Mouse (Mus musculus) liver, embryonic 16.5 days (tissue): Measurements from ENCODE around the gene 4921524J17Rik. TPM values are rescaled to one million over a fixed set of nuclear protein-coding genes. Genes with fewer than 3 reads are reported as not detected.
A peak's percentile ranks its signal among the peaks of the same experiment; 100 is the strongest.

Experiments
- ATAC-seq: fragments of 200-750 bp; cut with Nextera tagmentation; 2 replicates; pipeline ENCODE4 v1.8.0; 2017; ENCODE audit warnings: low read depth, mild to moderate bottlenecking, moderate number of reproducible peaks, moderate library complexity
- H3K27ac ChIP-seq: fragments of 300-500 bp; sonication (generic); 2 replicates; pipeline ENCODE4 v1.5.1; 2014; ENCODE audit warnings: mild to moderate bottlenecking, low read length
- H3K27me3 ChIP-seq: fragments of 300-500 bp; sonication (generic); 2 replicates; pipeline ENCODE4 v1.6.1; 2014; ENCODE audit warnings: low read depth, low read length, mixed read lengths; ENCODE audit not compliant: control insufficient read depth, insufficient read depth
- H3K36me3 ChIP-seq: fragments of 300-500 bp; sonication (generic); 2 replicates; pipeline ENCODE4 v1.6.1; 2014; ENCODE audit warnings: mild to moderate bottlenecking; ENCODE audit not compliant: control insufficient read depth, insufficient read depth
- H3K4me1 ChIP-seq: fragments of 300-500 bp; sonication (generic); 2 replicates; pipeline ENCODE4 v1.6.1; 2014; ENCODE audit warnings: low read depth, low read length, mixed read lengths; ENCODE audit not compliant: control insufficient read depth
- H3K4me2 ChIP-seq: fragments of 300-500 bp; sonication (generic); 2 replicates; pipeline ENCODE4 v1.6.1; 2014; ENCODE audit warnings: low read depth, low read length, mixed read lengths
- H3K4me3 ChIP-seq: fragments of 300-500 bp; sonication (generic); 2 replicates; pipeline ENCODE4 v1.5.1; 2014; ENCODE audit warnings: low read depth, mild to moderate bottlenecking, low read length
- H3K9ac ChIP-seq: fragments of 300-500 bp; sonication (generic); 2 replicates; pipeline ENCODE4 v1.6.1; 2014; ENCODE audit warnings: low read depth, low read length
- H3K9me3 ChIP-seq: fragments of 300-500 bp; sonication (generic); replicated peaks from 2 replicates; pipeline ENCODE4 v1.6.1; 2016; ENCODE audit warnings: low read length; ENCODE audit not compliant: control insufficient read depth
- WGBS: fragments of 180-500 bp; shearing (Covaris S2); extraction: QIAGEN DNeasy Blood & Tissue Kit; methylation state at CpG from one replicate; pipeline ENCODE4 v1.1.7; 2014; ENCODE audit not compliant: insufficient replicate concordance; 5-methylcytosine and 5-hydroxymethylcytosine counted together
- polyA plus RNA-seq: library from polyadenylated mRNA; unstranded; fragments of >200 nt; fragmentation: Nextera tagmentation; extraction: Ambion mirVana; gene quantifications from 2 replicates; pipeline ENCODE4 v1.2.1, GENCODE M21; 2015

The 4921524J17Rik gene
- polyA plus RNA-seq, 1 experiment from 2014 or later, result 14.5 TPM

GRCm38 (mm10) chr8:85470753-85471152 lies 38.1 kb upstream of the 4921524J17Rik start:
- Histone ChIP-seq H3K4me3 (no peak overlapping the region), H3K27ac (no peak overlapping the region), H3K27me3 (no peaks in the 10 kb centered on the region), H3K9ac (no peak overlapping the region), H3K4me1 (no peaks in the 10 kb centered on the region), H3K36me3 (no peaks in the 10 kb centered on the region), H3K9me3 (no peaks in the 10 kb centered on the region), H3K4me2 (no peak overlapping the region)
- ATAC-seq, result no peak
- 63% methylated on average over 8 of the region's 8 CpGs for WGBS

DNA sequence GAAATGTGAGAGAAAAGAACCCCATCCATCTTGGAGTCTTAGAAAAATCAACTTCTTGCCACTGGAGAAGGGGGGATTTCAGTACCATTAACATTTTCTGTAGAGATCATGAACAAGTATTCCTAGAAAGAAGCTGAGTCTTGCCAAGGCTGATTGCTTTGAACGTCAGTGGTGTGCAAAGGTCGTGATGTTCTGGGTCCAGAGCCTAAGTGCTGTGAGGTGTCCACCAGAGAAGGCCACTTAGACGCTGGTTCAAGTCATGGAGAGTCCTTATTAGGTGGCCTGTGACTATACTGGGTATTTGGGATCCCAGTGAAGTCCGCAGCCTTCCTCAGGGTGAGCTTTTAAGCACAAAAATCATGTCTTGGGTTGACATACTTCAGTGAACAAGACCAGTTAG lies 33.4 kb upstream of the 4921524J17Rik start:
- no peak overlapping the region for H3K27ac ChIP-seq
- 55% methylated on average over 4 of the region's 4 CpGs for whole genome bisulfite sequencing

GRCm38 (mm10) chr8:85464316-85464715 lies 31.7 kb upstream of the 4921524J17Rik start:
- Histone ChIP-seq H3K4me1 (peaks cover 4% of the 10 kb centered on the region), H3K36me3 (no peaks in the 10 kb centered on the region), H3K9ac (no peak overlapping the region), H3K4me2 (no peak overlapping the region), H3K27me3 (no peaks in the 10 kb centered on the region), H3K9me3 (no peaks in the 10 kb centered on the region), H3K27ac (no peak overlapping the region), H3K4me3 (no peak overlapping the region)
- no peak for ATAC-seq

More for the DNA sequence above, 33.4 kb upstream of the 4921524J17Rik start:
- Histone ChIP-seq H3K4me2 (no peak overlapping the region), H3K4me1 (no peaks in the 10 kb centered on the region; the same call in 1 of the 2 replicates), H3K9me3 (no peaks in the 10 kb centered on the region), H3K36me3 (no peaks in the 10 kb centered on the region), H3K27me3 (no peaks in the 10 kb centered on the region), H3K4me3 (no peak overlapping the region), H3K9ac (no peak overlapping the region)
- no peak for ATAC-seq

DNA sequence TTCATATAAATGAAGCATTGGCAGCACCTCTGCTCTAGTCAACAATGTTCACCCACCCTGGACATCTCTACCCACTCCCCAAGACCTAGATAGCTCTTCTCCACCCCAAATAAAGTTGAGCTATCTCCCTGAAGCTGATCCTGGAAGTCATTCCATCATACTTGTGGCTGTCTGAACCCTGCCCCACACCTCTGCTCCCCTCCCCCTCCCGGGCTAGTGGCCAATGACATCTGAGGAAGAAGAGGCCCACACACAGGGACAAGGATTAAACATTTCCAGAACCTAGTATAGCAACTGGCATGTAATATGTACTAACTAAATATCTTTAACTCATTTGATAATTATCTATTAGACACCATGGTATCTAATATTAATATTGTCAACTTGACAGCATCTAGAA lies 29.8 kb upstream of the 4921524J17Rik start:
- ATAC-seq, result peak; percentile 37; the same call in 1 of the 2 replicates

DNA sequence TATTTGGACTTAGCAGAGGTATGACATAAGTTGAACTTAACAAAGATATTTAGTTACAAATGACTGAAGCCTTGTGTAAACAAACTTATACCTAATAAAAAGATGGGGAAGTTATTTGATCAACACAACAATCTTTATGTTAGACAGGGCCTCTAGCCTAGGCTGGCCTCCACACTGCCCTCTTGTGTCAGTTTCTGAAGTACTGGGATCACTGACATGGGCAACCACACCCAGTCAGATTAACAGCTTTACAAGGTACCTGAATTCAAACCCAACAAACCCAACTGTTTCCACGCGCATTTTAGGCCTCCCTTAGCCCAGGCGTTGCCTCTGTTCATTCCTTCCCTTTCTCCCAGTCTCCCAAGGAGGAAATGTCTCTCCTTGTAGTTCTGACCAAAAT lies 28.7 kb upstream of the 4921524J17Rik start:
- Histone ChIP-seq H3K9ac (no peak overlapping the region), H3K27ac (no peak overlapping the region)
- WGBS, result 78% methylated on average over 3 of the region's 3 CpGs

More for the DNA sequence above, 29.8 kb upstream of the 4921524J17Rik start:
- Histone ChIP-seq H3K9ac (no peak overlapping the region), H3K27me3 (no peaks in the 10 kb centered on the region), H3K4me2 (no peak overlapping the region), H3K27ac (no peak overlapping the region), H3K4me1 (peaks cover 4% of the 10 kb centered on the region), H3K9me3 (no peaks in the 10 kb centered on the region), H3K36me3 (no peaks in the 10 kb centered on the region), H3K4me3 (no peak overlapping the region)
- WGBS, result 46% methylated on average over 1 of the region's 1 CpGs

DNA sequence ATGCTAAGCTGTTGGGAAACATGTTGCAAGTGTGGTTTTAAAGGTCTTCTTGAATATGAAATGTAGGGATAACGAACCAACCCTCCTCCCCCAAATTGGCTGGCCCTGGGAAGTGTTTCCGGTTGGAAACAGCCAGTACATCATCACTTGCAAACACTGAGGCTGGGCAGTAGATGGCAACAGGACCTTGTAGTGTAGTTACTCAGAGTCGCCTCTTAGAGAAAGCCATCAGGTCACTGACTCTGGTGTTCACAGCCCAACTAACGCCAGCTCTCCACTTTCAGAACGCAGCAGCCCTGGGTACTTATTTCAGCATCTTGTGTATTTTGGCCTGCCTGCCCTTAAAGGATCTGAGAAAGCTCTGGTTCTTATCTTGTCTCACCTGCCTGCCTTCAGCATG lies 28.2 kb upstream of the 4921524J17Rik start:
- no peaks in the 10 kb centered on the region for H3K36me3 ChIP-seq
- no peaks in the 10 kb centered on the region for H3K27me3 ChIP-seq
- ATAC-seq, result 0 out of 2 replicates have a peak, but pooled peaks have one; percentile 35
- H3K4me2 ChIP-seq, result no peak overlapping the region
- no peaks in the 10 kb centered on the region for H3K9me3 ChIP-seq
- H3K4me1 ChIP-seq, result peaks cover 4% of the 10 kb centered on the region
- H3K4me3 ChIP-seq, result no peak overlapping the region
- 38% methylated on average over 5 of the region's 5 CpGs for WGBS
- no peak overlapping the region for H3K9ac ChIP-seq
- H3K27ac ChIP-seq, result no peak overlapping the region

More for the DNA sequence above, 28.7 kb upstream of the 4921524J17Rik start:
- H3K27me3 ChIP-seq, result no peaks in the 10 kb centered on the region
- no peaks in the 10 kb centered on the region for H3K36me3 ChIP-seq
- peaks cover 4% of the 10 kb centered on the region for H3K4me1 ChIP-seq
- no peak overlapping the region for H3K4me2 ChIP-seq
- H3K9me3 ChIP-seq, result no peaks in the 10 kb centered on the region
- no peak for ATAC-seq
- H3K4me3 ChIP-seq, result no peak overlapping the region

GRCm38 (mm10) chr8:85459582-85459981 lies 26.9 kb upstream of the 4921524J17Rik start:
- ATAC-seq, result 0 out of 2 replicates have a peak, but pooled peaks have one; percentile 27
- Histone ChIP-seq H3K36me3 (no peaks in the 10 kb centered on the region), H3K9me3 (no peaks in the 10 kb centered on the region), H3K27ac (no peak overlapping the region), H3K9ac (no peak overlapping the region), H3K4me3 (no peak overlapping the region), H3K27me3 (no peaks in the 10 kb centered on the region), H3K4me1 (peaks cover 4% of the 10 kb centered on the region), H3K4me2 (no peak overlapping the region)
- WGBS, result 19% methylated on average over 3 of the region's 3 CpGs

DNA sequence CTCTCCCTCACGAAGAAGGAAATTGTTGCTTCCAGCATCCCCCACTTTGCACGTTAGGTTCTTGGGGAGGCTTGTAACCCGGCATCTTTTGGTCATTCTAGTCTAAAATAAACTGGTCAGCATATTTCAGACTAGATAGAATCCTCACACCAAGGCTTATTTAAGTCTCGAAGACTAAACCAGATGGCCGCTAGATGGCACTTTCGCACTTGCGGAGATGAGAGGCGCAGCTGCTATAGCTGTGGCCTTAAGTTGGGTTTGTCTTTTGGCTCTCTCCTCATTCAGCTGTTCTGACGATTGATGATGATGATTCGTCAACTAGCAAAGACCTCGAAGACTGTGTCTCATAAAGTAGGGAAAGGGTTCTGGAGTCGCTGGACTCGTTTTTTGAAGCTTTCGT lies 23.9 kb upstream of the 4921524J17Rik start:
- no peak overlapping the region for H3K4me2 ChIP-seq
- H3K9ac ChIP-seq, result no peak overlapping the region
- no peaks in the 10 kb centered on the region for H3K27me3 ChIP-seq
- H3K4me3 ChIP-seq, result no peak overlapping the region
- H3K27ac ChIP-seq, result no peak overlapping the region
- no peak for ATAC-seq
- H3K9me3 ChIP-seq, result no peaks in the 10 kb centered on the region
- WGBS, result 9% methylated on average over 14 of the region's 14 CpGs
- H3K4me1 ChIP-seq, result peaks cover 4% of the 10 kb centered on the region
- no peaks in the 10 kb centered on the region for H3K36me3 ChIP-seq

- Histone ChIP-seq H3K9ac (no peak overlapping the region), H3K36me3 (no peaks in the 10 kb centered on the region), H3K4me3 (no peak overlapping the region), H3K27ac (no peak overlapping the region), H3K9me3 (no peaks in the 10 kb centered on the region), H3K4me1 (peaks cover 3% of the 10 kb centered on the region), H3K27me3 (no peaks in the 10 kb centered on the region), H3K4me2 (no peak overlapping the region)
- ATAC-seq, result no peak
- 52% methylated on average over 8 of the region's 8 CpGs for WGBS
These were observed 22.1 kb upstream of the 4921524J17Rik start for GRCm38 (mm10) chr8:85454750-85455149.
